Mouse (Mus musculus) erythroblast, embryonic 14.5 days (primary cell): Measurements from ENCODE around the gene Renbp. TPM values are rescaled to one million over a fixed set of nuclear protein-coding genes. Genes with fewer than 3 reads are reported as not detected.

Experiments
- H3K27me3 ChIP-seq: 2 replicates; pipeline ENCODE4 v1.6.1; 2012; ENCODE audit warnings: inconsistent platforms; ENCODE audit not compliant: control insufficient read depth
- H3K36me3 ChIP-seq: 2 replicates; pipeline ENCODE4 v1.6.1; 2012; ENCODE audit warnings: mild to moderate bottlenecking, inconsistent platforms; ENCODE audit not compliant: control insufficient read depth
- H3K4me1 ChIP-seq: 2 replicates; pipeline ENCODE4 v1.6.1; 2012; ENCODE audit warnings: inconsistent platforms; ENCODE audit not compliant: control insufficient read depth
- H3K4me3 ChIP-seq: replicated peaks from 2 replicates; pipeline ENCODE3; 2012; ENCODE audit warnings: moderate library complexity, mild to moderate bottlenecking, inconsistent platforms
- H3K9me3 ChIP-seq: 2 replicates; pipeline ENCODE4 v1.6.1; 2012; ENCODE audit warnings: low read length, inconsistent platforms, mixed read lengths; ENCODE audit not compliant: control insufficient read depth
- GATA1 ChIP-seq: IDR thresholded peaks from 2 replicates; pipeline ENCODE4 v1.6.1; 2012; ENCODE audit warnings: low read length, inconsistent platforms, mixed read lengths
- TAL1 ChIP-seq: IDR thresholded peaks from 3 replicates; pipeline ENCODE4 v1.6.1; 2012; ENCODE audit warnings: low read length, inconsistent platforms, mixed read lengths
- polyA plus RNA-seq: library from polyadenylated mRNA; stranded (reverse); fragments of >175 nt; gene quantifications from 2 replicates; pipeline ENCODE4 v1.2.3, GENCODE M21; 2012

The Renbp gene
- polyA plus RNA-seq, 1 experiment: 0.91 TPM

DNA sequence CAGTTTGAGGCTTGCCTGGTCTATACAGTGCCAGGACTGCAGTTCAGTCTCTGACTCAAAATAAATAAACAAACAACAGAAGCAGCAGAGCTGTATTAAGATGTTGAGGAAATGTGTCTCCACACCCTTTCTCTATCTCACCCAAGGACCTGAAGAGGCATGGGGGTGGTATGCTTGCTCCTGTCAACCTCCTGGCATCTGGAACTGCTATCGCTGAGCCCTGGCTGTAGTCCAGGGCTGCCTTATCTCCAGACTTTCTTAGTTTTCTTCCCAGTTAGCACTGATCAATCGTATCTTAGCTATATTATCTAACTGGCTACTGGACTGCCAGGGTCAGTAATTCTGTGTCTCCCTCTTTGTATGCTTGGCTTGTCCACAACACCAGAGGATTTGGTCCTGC lies 11.2 kb upstream of the Renbp start:
- Histone ChIP-seq H3K36me3 (peaks cover 65% of the 10 kb centered on the region), H3K4me3 (no peak overlapping the region)
- no peak for TF ChIP-seq TAL1
- no peak for TF ChIP-seq GATA1

DNA sequence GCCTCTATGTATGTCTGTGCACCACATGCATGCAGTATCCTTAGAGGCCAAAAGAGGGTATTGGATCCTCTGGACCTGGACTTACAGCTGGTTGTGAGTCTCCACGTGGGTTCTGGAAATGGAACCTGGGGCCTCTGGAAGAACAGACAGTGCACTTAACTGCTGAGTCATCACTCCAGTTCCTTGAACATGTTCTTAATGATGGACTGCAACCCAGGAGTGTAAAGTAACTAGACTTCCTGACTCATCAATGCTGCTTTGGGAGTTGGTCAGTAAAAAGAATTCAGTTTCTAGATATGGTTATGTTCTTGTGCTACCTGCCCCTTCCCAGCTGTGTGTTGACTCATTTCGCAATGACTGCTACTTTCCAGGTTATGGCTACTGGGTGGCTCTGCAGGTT lies 1.2 kb upstream of the Renbp start:
- Histone ChIP-seq H3K4me3 (no peak overlapping the region), H3K36me3 (no peaks in the 10 kb centered on the region), H3K9me3 (no peaks in the 10 kb centered on the region), H3K4me1 (peaks cover 37% of the 10 kb centered on the region), H3K27me3 (no peaks in the 10 kb centered on the region)
- TF ChIP-seq TAL1 (no peak), GATA1 (no peak)

More for the DNA sequence above, 11.2 kb upstream of the Renbp start:
- Histone ChIP-seq H3K4me1 (no peaks in the 10 kb centered on the region; the same call in 1 of the 2 replicates), H3K9me3 (no peaks in the 10 kb centered on the region), H3K27me3 (no peaks in the 10 kb centered on the region)

DNA sequence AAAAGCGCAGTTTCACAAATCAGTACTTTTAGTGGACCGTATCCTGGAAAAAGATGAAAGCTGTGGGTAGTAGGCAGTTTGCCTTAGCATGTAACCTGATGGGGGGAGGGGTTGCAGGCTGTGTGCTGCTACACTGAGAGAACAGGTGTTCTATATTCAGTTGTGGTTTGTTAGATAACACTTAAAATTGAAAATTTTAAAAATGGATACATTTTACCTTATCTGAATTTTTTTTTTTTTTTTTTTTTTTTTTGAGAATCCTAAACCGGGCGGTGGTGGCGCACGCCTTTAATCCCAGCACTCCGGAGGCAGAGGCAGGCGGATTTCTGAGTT lies 8.1 kb downstream of the Renbp start:
- Histone ChIP-seq H3K4me1 (peaks cover 28% of the 10 kb centered on the region), H3K36me3 (peaks cover 26% of the 10 kb centered on the region), H3K4me3 (peak overlapping the region; percentile 83), H3K27me3 (peaks cover 4% of the 10 kb centered on the region; the same call in 1 of the 2 replicates), H3K9me3 (peaks cover 8% of the 10 kb centered on the region; the same call in 1 of the 2 replicates)
- TF ChIP-seq TAL1 (no peak), GATA1 (no peak)

DNA sequence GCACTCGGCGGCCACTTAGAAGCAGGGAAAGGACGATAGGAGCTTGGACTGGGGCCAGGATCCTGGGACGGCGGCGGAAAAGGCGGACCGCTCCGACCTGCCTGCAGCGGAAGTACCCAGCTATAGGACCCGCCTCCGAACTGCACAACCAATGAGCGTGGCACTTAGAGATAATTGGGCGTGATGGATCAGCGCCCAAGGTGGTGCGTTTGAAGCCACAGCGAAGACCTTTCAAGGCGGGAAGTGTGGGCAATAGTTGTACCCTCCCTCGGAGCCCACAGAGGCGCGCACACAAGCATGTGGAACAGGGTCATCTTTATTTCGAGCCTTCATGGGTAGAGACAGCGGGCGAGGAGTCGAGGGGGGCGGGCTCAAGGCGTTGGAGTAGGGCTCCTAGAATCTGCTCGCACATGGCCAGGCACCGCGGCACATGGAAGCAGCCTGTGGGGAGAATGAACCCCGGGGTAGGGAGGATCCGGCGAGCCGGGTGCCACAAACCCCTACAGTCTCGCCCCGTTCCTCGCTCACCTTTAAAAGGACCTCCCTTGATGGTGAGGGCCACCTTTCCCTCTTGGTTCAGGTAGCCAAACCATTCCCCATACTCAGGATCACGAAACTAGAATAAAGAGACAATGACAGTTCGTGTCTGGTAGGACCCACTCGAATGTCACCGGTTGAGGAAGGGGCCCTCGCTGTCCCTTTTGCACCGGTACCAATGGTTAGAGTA lies 8.7 kb downstream of the Renbp start, which contains the start of the genes Arhgap4 and Naa10:
Gene Arhgap4, minus strand, starts transcription at position 48 of the 727 bp plus-strand sequence.
Gene Naa10, minus strand, starts transcription at position 122 of the 727 bp plus-strand sequence.
- Histone ChIP-seq H3K9me3 (peaks cover 8% of the 10 kb centered on the region; the same call in 1 of the 2 replicates), H3K27me3 (peaks cover 4% of the 10 kb centered on the region; the same call in 1 of the 2 replicates), H3K4me3 (peak within 1 kb of the TSS; percentile 83), H3K36me3 (peaks cover 32% of the 10 kb centered on the region), H3K4me1 (peaks cover 29% of the 10 kb centered on the region)
- no peak for TF ChIP-seq TAL1
- no peak for TF ChIP-seq GATA1

DNA sequence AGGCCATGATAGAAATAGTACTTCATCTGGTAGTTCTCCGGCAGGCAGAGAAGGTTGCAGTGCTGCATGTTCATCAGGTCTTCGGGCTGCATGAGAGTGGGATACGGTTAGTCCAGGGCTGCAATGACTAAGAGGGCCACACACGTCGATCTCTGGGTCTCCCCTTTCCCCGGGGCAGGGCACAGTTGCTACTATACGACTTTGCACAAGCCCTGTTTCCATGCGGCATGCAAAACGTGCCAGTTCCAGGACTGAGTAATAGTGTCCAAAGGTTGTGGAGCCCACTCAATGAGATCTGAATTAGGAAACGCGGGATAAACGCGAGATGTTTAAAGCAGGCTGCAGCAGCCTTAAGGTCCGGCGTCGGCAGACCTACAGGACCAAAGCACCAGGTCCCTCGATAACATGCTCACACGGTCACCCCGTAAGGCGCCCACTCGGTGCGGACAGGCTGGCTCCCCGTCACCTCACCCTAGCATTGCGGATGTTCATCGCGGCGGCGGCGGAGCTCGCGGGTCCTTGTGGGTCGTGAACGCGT lies 9.3 kb downstream of the Renbp start:
- peak overlapping the region; percentile 83 for H3K4me3 ChIP-seq
- H3K36me3 ChIP-seq: peaks cover 35% of the 10 kb centered on the region
- TF ChIP-seq GATA1 (no peak), TAL1 (no peak)
- peaks cover 4% of the 10 kb centered on the region; the same call in 1 of the 2 replicates for H3K27me3 ChIP-seq
- peaks cover 31% of the 10 kb centered on the region for H3K4me1 ChIP-seq
- peaks cover 8% of the 10 kb centered on the region; the same call in 1 of the 2 replicates for H3K9me3 ChIP-seq

DNA sequence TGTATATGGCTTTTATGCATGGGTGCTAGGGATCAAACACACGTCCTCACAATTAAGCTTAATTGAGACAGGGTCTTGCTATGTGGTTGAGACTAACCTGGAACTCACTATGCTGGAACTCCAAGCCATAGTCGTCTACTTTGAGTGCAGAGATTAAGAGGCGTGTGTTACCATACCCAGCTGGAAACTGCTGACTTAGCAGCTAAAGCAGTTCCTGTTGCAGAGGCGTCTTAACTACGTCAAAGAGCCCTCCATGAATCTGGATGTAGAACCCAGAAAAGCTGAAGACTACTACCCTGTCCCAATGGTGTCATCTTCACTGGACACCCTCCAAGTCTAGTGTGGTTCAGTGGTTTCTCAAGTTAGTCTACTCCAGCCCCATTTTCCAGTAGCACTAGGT lies 12.0 kb downstream of the Renbp start:
- H3K36me3 ChIP-seq: peaks cover 35% of the 10 kb centered on the region
- TF ChIP-seq TAL1: no peak
- TF ChIP-seq GATA1: no peak
- H3K4me1 ChIP-seq: peaks cover 53% of the 10 kb centered on the region

DNA sequence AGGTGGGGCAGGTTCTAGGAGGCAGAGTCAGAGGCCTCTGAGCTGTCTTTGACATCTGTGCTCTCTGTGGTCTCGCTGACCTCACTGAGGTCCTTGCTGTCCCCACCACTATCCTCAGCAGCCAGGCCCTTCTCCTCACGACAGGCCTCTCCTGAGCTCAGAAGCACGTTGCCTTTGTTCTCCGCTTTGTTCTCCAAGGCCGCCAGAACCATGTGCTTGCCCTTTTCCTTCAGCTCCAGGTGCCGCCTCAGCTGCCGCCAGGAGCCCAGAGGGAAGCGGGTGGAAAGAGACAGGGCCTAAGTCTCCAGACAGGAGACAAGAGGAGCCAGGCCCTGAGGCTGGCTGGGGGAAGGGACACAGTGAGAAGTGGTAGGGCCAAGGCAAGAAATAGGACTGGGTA lies 13.7 kb downstream of the Renbp start:
- Histone ChIP-seq H3K36me3 (peaks cover 35% of the 10 kb centered on the region), H3K4me1 (peaks cover 47% of the 10 kb centered on the region), H3K4me3 (no peak overlapping the region), H3K27me3 (peaks cover 4% of the 10 kb centered on the region; the same call in 1 of the 2 replicates), H3K9me3 (peaks cover 5% of the 10 kb centered on the region; the same call in 1 of the 2 replicates)
- no peak for TF ChIP-seq GATA1
- TF ChIP-seq TAL1: no peak

More for the DNA sequence above, 12.0 kb downstream of the Renbp start:
- Histone ChIP-seq H3K9me3 (peaks cover 8% of the 10 kb centered on the region; the same call in 1 of the 2 replicates), H3K27me3 (peaks cover 4% of the 10 kb centered on the region; the same call in 1 of the 2 replicates), H3K4me3 (no peak overlapping the region)

DNA sequence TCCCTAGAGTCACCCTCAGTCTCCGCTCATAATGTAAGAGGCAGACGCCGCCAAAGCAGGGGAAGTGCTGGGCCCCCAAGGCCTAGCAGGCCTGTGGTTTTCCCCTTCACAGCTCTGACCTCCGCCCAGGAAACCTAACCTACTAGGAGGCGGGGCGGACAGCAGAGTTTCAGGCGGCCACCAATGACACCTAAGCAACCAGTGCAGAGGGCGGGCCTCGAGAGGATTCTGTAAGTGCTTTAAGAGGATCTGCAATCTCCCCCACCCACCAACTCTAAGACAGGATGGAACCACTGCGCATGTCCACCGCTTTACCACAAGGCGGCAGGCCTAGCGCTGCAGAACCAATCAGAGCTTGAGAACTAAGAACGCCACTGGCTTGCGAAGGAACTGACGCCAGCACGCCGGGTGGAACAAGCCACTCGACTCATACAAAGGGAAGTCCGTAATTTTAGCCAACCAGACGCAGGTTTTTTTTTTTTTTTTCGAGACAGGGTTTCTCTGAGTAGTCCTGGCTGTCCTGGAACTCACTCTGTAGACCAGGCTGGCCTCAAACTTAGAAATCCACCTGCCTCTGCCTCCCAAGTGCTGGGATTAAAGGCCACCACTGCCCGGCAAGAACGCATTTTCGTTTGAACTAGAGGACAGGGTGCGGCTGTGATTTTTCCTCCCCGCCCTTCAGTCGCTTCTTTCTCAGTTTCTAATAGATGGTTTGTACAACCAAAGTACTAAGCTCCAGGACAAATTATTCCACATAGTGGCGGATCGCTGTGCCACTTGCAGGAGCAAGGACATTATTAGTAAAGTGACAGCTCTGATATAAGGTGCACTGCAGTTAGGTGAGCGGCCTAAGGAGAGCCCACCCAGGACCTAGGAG lies 15.6 kb downstream of the Renbp start:
- H3K4me1 ChIP-seq: peaks cover 54% of the 10 kb centered on the region
- TF ChIP-seq GATA1 (no peak), TAL1 (no peak)
- H3K9me3 ChIP-seq: no peaks in the 10 kb centered on the region
- H3K4me3 ChIP-seq: peak overlapping the region; percentile 61
- peaks cover 34% of the 10 kb centered on the region for H3K36me3 ChIP-seq
- no peaks in the 10 kb centered on the region for H3K27me3 ChIP-seq
